Mouse (Mus musculus): Measurements from ENCODE around the gene Ptbp1. TPM values are rescaled to one million over a fixed set of nuclear protein-coding genes. Genes with fewer than 3 reads are reported as not detected.

Gene Ptbp1
- polyA plus RNA-seq, 1 experiment: 67.9 TPM

GRCm38 (mm10) chr10:79896306-79896705 is 42.1 kb downstream of the Ptbp1 start:
- no peak overlapping the region for H3K4me3 ChIP-seq (replicated peaks)
- H3K36me3 ChIP-seq (ENCODE audit: control insufficient read depth): peaks cover 56% of the 10 kb centered on the region
- H3K9me3 ChIP-seq (ENCODE audit: control insufficient read depth, low read length): no peaks in the 10 kb centered on the region
- no peaks in the 10 kb centered on the region for H3K27me3 ChIP-seq (ENCODE audit: control insufficient read depth)
- peaks cover 6% of the 10 kb centered on the region for H3K4me1 ChIP-seq (ENCODE audit: control insufficient read depth)
- no peak for TF ChIP-seq TAL1 (IDR thresholded peaks at IDR 0.05; ENCODE audit: low read length)
- TF ChIP-seq GATA1 (IDR thresholded peaks at IDR 0.05; ENCODE audit: low read length): no peak

- Histone ChIP-seq H3K27me3 (ENCODE audit: control insufficient read depth) (no peaks in the 10 kb centered on the region), H3K4me3 (replicated peaks) (no peak overlapping the region), H3K36me3 (ENCODE audit: control insufficient read depth) (peaks cover 56% of the 10 kb centered on the region), H3K4me1 (ENCODE audit: control insufficient read depth) (peaks cover 6% of the 10 kb centered on the region), H3K9me3 (ENCODE audit: control insufficient read depth, low read length) (no peaks in the 10 kb centered on the region)
- TF ChIP-seq GATA1 (IDR thresholded peaks at IDR 0.05; ENCODE audit: low read length): no peak
- TF ChIP-seq TAL1 (IDR thresholded peaks at IDR 0.05; ENCODE audit: low read length): no peak
Measured at GRCm38 (mm10) chr10:79896814-79897213, 42.6 kb downstream of the Ptbp1 start.

GRCm38 (mm10) chr10:79897316-79898245 is 43.4 kb downstream of the Ptbp1 start:
- no peaks in the 10 kb centered on the region for H3K9me3 ChIP-seq (ENCODE audit: control insufficient read depth, low read length)
- TF ChIP-seq GATA1 (IDR thresholded peaks at IDR 0.05; ENCODE audit: low read length) (no peak), TAL1 (IDR thresholded peaks at IDR 0.05; ENCODE audit: low read length) (no peak)
- peaks cover 61% of the 10 kb centered on the region for H3K36me3 ChIP-seq (ENCODE audit: control insufficient read depth)
- H3K4me3 ChIP-seq (replicated peaks): no peak overlapping the region
- H3K27me3 ChIP-seq (ENCODE audit: control insufficient read depth): no peaks in the 10 kb centered on the region
- H3K4me1 ChIP-seq (ENCODE audit: control insufficient read depth): peaks cover 6% of the 10 kb centered on the region

- Histone ChIP-seq H3K4me1 (ENCODE audit: control insufficient read depth) (peaks cover 6% of the 10 kb centered on the region), H3K36me3 (ENCODE audit: control insufficient read depth) (peaks cover 69% of the 10 kb centered on the region), H3K9me3 (ENCODE audit: control insufficient read depth, low read length) (no peaks in the 10 kb centered on the region), H3K27me3 (ENCODE audit: control insufficient read depth) (no peaks in the 10 kb centered on the region), H3K4me3 (replicated peaks) (no peak overlapping the region)
- TF ChIP-seq TAL1 (IDR thresholded peaks at IDR 0.05; ENCODE audit: low read length) (no peak), GATA1 (IDR thresholded peaks at IDR 0.05; ENCODE audit: low read length) (no peak)
Measured at GRCm38 (mm10) chr10:79900951-79901410, 46.8 kb downstream of the Ptbp1 start.

GRCm38 (mm10) chr10:79906712-79907111 is 52.5 kb downstream of the Ptbp1 start:
- Histone ChIP-seq H3K9me3 (ENCODE audit: control insufficient read depth, low read length) (no peaks in the 10 kb centered on the region), H3K4me1 (ENCODE audit: control insufficient read depth) (peaks cover 30% of the 10 kb centered on the region), H3K4me3 (replicated peaks) (no peak overlapping the region), H3K36me3 (ENCODE audit: control insufficient read depth) (peaks cover 59% of the 10 kb centered on the region), H3K27me3 (ENCODE audit: control insufficient read depth) (no peaks in the 10 kb centered on the region)
- no peak for TF ChIP-seq TAL1 (IDR thresholded peaks at IDR 0.05; ENCODE audit: low read length)
- TF ChIP-seq GATA1 (IDR thresholded peaks at IDR 0.05; ENCODE audit: low read length): no peak

- Histone ChIP-seq H3K36me3 (ENCODE audit: control insufficient read depth) (peaks cover 63% of the 10 kb centered on the region), H3K4me3 (replicated peaks) (no peak overlapping the region), H3K27me3 (ENCODE audit: control insufficient read depth) (no peaks in the 10 kb centered on the region), H3K9me3 (ENCODE audit: control insufficient read depth, low read length) (no peaks in the 10 kb centered on the region), H3K4me1 (ENCODE audit: control insufficient read depth) (peaks cover 37% of the 10 kb centered on the region)
- TF ChIP-seq TAL1 (IDR thresholded peaks at IDR 0.05; ENCODE audit: low read length): no peak
- TF ChIP-seq GATA1 (IDR thresholded peaks at IDR 0.05; ENCODE audit: low read length): no peak
Measured at GRCm38 (mm10) chr10:79907415-79907814, 53.2 kb downstream of the Ptbp1 start.

GRCm38 (mm10) chr10:79908167-79909091 is 54.2 kb downstream of the Ptbp1 start, which contains the start of gene Med16:
Gene Med16, minus strand, starts transcription at chr10:79908923.
- no peaks in the 10 kb centered on the region for H3K27me3 ChIP-seq (ENCODE audit: control insufficient read depth)
- H3K36me3 ChIP-seq (ENCODE audit: control insufficient read depth): peaks cover 62% of the 10 kb centered on the region
- H3K9me3 ChIP-seq (ENCODE audit: control insufficient read depth, low read length): no peaks in the 10 kb centered on the region
- H3K4me3 ChIP-seq (replicated peaks): peak within 1 kb of the TSS; percentile 91
- H3K4me1 ChIP-seq (ENCODE audit: control insufficient read depth): peaks cover 45% of the 10 kb centered on the region
- no peak for TF ChIP-seq TAL1 (IDR thresholded peaks at IDR 0.05; ENCODE audit: low read length)
- no peak for TF ChIP-seq GATA1 (IDR thresholded peaks at IDR 0.05; ENCODE audit: low read length)

GRCm38 (mm10) chr10:79909092-79909922 is 55.1 kb downstream of the Ptbp1 start:
- Histone ChIP-seq H3K4me1 (ENCODE audit: control insufficient read depth) (peaks cover 54% of the 10 kb centered on the region), H3K36me3 (ENCODE audit: control insufficient read depth) (peaks cover 63% of the 10 kb centered on the region)
- TF ChIP-seq GATA1 (IDR thresholded peaks at IDR 0.05; ENCODE audit: low read length) (no peak), TAL1 (IDR thresholded peaks at IDR 0.05; ENCODE audit: low read length) (no peak)

More at GRCm38 (mm10) chr10:79909092-79909922, 55.1 kb downstream of the Ptbp1 start:
- Histone ChIP-seq H3K4me3 (replicated peaks) (peak overlapping the region; percentile 91), H3K27me3 (ENCODE audit: control insufficient read depth) (no peaks in the 10 kb centered on the region), H3K9me3 (ENCODE audit: control insufficient read depth, low read length) (no peaks in the 10 kb centered on the region)

All from erythroblast, embryonic 14.5 days (primary cell).